Mouse (Mus musculus) forebrain, embryonic 13.5 days (tissue): Measurements from ENCODE around the gene Gm20661. TPM values are rescaled to one million over a fixed set of nuclear protein-coding genes. Genes with fewer than 3 reads are reported as not detected.
A peak's percentile ranks its signal among the peaks of the same experiment; 100 is the strongest.

Experiments used
- ATAC-seq: fragments of 200-750 bp; cut with Nextera tagmentation; 2 replicates; pipeline ENCODE4 v1.8.0; 2017
- H3K27ac ChIP-seq: fragments of 300-500 bp; sonication (generic); 2 replicates; pipeline ENCODE4 v1.5.1; 2015; ENCODE audit warnings: inconsistent platforms, mild to moderate bottlenecking, moderate library complexity
- H3K27me3 ChIP-seq: fragments of 300-500 bp; sonication (generic); 2 replicates; pipeline ENCODE4 v1.6.1; 2015; ENCODE audit warnings: mild to moderate bottlenecking, inconsistent platforms
- H3K36me3 ChIP-seq: fragments of 300-500 bp; sonication (generic); 2 replicates; pipeline ENCODE4 v1.6.1; 2015; ENCODE audit warnings: mild to moderate bottlenecking, inconsistent platforms; ENCODE audit not compliant: poor library complexity, severe bottlenecking
- H3K4me1 ChIP-seq: fragments of 300-500 bp; sonication (generic); 2 replicates; pipeline ENCODE4 v1.6.1; 2015; ENCODE audit warnings: inconsistent platforms
- H3K4me2 ChIP-seq: fragments of 300-500 bp; sonication (generic); 2 replicates; pipeline ENCODE4 v1.6.1; 2015; ENCODE audit warnings: inconsistent platforms, mild to moderate bottlenecking, moderate library complexity
- H3K4me3 ChIP-seq: fragments of 300-500 bp; sonication (generic); 2 replicates; pipeline ENCODE4 v1.5.1; 2015; ENCODE audit warnings: mild to moderate bottlenecking, inconsistent platforms
- H3K9ac ChIP-seq: fragments of 300-500 bp; sonication (generic); 2 replicates; pipeline ENCODE4 v1.6.1; 2015; ENCODE audit warnings: mild to moderate bottlenecking, inconsistent platforms
- H3K9me3 ChIP-seq: fragments of 300-500 bp; sonication (generic); replicated peaks from 2 replicates; pipeline ENCODE4 v1.6.1; 2016; ENCODE audit warnings: inconsistent platforms
- WGBS: fragments of 180-500 bp; shearing (Covaris S2); methylation state at CpG from one replicate; pipeline ENCODE4 v1.1.7; 2015; 5-methylcytosine and 5-hydroxymethylcytosine counted together
- polyA plus RNA-seq: library from polyadenylated mRNA; unstranded; fragments of >200 nt; fragmentation: Nextera tagmentation; extraction: Ambion mirVana; gene quantifications from 2 replicates; pipeline ENCODE4 v1.2.1, GENCODE M21; 2015

Gene Gm20661
- polyA plus RNA-seq: 0.44 and 0.62 TPM in 2 replicates

DNA sequence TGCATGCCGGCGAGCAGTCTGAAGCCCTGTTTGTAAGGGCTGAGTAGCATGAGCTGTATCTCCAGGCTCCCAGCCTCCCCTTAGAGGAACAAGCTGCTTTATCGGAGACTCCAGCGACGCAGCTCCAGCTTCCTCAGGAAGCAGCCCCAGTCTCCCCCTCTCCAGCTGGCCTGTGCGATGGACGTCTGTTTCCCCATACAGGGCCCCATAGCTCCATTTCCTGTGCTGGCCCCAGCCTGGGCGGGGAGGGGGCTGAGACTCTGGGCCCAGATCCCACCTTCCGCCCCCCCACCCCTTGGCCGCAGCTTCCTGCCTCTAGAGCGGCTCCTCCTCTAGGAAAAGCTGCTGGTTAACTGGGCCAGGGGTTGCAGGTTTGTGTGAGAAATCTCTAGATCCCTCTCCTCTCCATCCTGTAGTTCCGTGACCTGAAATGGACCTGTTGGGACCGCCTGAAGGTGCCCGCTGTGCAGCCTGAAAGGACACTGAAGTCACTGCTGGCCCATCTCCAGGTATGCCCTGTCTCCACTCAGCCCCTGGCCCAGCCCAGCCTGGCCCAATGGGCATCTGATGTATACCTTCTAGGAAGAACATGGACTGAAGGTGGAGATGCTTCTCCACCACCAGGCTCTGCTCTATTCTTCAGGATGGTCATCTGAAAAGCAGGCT is at the start of gene Gm20661:
Gene Gm20661 (plus strand): TSS at position 378 of the 666 bp plus-strand sequence.
- H3K36me3 ChIP-seq: no peaks in the 10 kb centered on the region
- peaks cover 42% of the 10 kb centered on the region for H3K4me1 ChIP-seq
- WGBS: 56% methylated on average over 14 of the region's 14 CpGs
- H3K9ac ChIP-seq: peak within 1 kb of the TSS; percentile 41; the same call in 1 of the 2 replicates
- H3K27ac ChIP-seq: peak within 1 kb of the TSS; percentile 40; the same call in 1 of the 2 replicates
- H3K27me3 ChIP-seq: peaks cover 21% of the 10 kb centered on the region
- no peaks in the 10 kb centered on the region for H3K9me3 ChIP-seq
- H3K4me3 ChIP-seq: no peak within 1 kb of the TSS
- H3K4me2 ChIP-seq: peak within 1 kb of the TSS; percentile 23
- ATAC-seq: no peak

GRCm38 (mm10) chr9:107934146-107934545 is 48.7 kb upstream of the Gm20661 start:
- Histone ChIP-seq H3K4me1 (peaks cover 23% of the 10 kb centered on the region), H3K9me3 (no peaks in the 10 kb centered on the region), H3K4me2 (no peak overlapping the region), H3K27ac (no peak overlapping the region), H3K9ac (no peak overlapping the region), H3K27me3 (no peaks in the 10 kb centered on the region), H3K4me3 (no peak overlapping the region), H3K36me3 (no peaks in the 10 kb centered on the region)
- no peak for ATAC-seq
- 85% methylated on average over 11 of the region's 11 CpGs for WGBS

DNA sequence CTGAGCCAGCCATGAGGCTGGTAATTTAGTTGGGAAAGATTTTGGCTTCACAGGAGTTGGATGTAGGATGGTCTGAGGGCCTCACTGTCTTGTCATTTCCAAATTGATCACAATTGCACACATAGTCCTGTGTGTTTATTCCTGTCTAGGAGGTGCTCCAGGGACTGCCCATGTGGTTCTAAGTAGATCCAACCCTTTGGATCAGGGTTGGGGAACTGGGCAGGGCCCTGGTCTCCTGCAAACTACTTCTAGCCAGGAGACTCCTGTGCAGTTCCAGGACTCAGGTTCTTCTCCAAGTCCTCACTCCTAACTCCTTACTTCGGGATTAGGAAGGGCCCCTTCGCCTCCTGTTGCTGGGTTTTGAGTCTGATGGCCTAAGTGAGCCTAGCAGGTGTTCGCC is 47.5 kb upstream of the Gm20661 start, which contains the start of gene Camkv:
Gene Camkv (plus strand): TSS at position 301 of the 400 bp plus-strand sequence.
- H3K4me2 ChIP-seq: peak within 1 kb of the TSS; percentile 92
- no peak within 1 kb of the TSS for H3K27ac ChIP-seq
- peak within 1 kb of the TSS; percentile 68 for H3K9ac ChIP-seq
- H3K36me3 ChIP-seq: no peaks in the 10 kb centered on the region
- peaks cover 23% of the 10 kb centered on the region for H3K4me1 ChIP-seq
- H3K9me3 ChIP-seq: no peaks in the 10 kb centered on the region
- 5% methylated on average over 3 of the region's 3 CpGs for WGBS
- H3K27me3 ChIP-seq: no peaks in the 10 kb centered on the region
- no peak for ATAC-seq
- H3K4me3 ChIP-seq: peak within 1 kb of the TSS; percentile 54

- H3K36me3 ChIP-seq: no peaks in the 10 kb centered on the region
- peak; percentile 59 for ATAC-seq
- H3K9me3 ChIP-seq: no peaks in the 10 kb centered on the region
- H3K27ac ChIP-seq: no peak overlapping the region
- no peaks in the 10 kb centered on the region for H3K27me3 ChIP-seq
- peak overlapping the region; percentile 54 for H3K4me3 ChIP-seq
- H3K9ac ChIP-seq: peak overlapping the region; percentile 68
- H3K4me2 ChIP-seq: peak overlapping the region; percentile 92
- under 1% methylated on average over 40 of the region's 41 CpGs for WGBS
- peaks cover 23% of the 10 kb centered on the region for H3K4me1 ChIP-seq
Measured at GRCm38 (mm10) chr9:107935790-107936214, 47.1 kb upstream of the Gm20661 start.

GRCm38 (mm10) chr9:107936215-107936822 is 46.5 kb upstream of the Gm20661 start:
- H3K4me1 ChIP-seq: peaks cover 23% of the 10 kb centered on the region

DNA sequence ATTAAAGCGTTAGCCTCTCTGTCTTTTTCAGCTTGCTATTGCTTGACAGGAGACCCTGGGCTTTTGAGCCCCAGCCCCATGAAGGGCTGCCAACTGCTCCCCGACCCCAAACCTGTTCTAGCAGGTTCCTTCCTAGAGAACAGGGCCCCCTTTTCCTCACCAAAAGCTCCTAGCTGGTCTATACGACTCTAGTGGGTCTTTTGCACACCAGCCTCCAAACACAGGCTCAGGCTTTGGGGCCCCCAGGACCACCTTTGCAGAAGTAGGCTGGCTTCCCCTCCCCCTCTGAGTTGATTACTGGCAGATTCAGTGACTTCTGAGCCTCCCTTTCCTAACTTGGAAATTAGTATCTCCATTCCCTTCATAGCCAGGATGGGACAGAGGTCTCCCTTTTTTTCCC is 46.0 kb upstream of the Gm20661 start:
- peak; percentile 25; the same call in 1 of the 2 replicates for ATAC-seq
- Histone ChIP-seq H3K36me3 (no peaks in the 10 kb centered on the region), H3K4me2 (peak overlapping the region; percentile 92), H3K9ac (peak overlapping the region; percentile 68; the same call in 1 of the 2 replicates), H3K4me1 (peaks cover 23% of the 10 kb centered on the region), H3K4me3 (peak overlapping the region; percentile 54), H3K27ac (no peak overlapping the region), H3K9me3 (no peaks in the 10 kb centered on the region), H3K27me3 (no peaks in the 10 kb centered on the region)
- WGBS: 5% methylated on average over 3 of the region's 3 CpGs

More at GRCm38 (mm10) chr9:107936215-107936822, 46.5 kb upstream of the Gm20661 start:
- Histone ChIP-seq H3K27me3 (no peaks in the 10 kb centered on the region), H3K27ac (no peak overlapping the region), H3K4me2 (peak overlapping the region; percentile 92), H3K36me3 (no peaks in the 10 kb centered on the region), H3K4me3 (peak overlapping the region; percentile 54), H3K9me3 (no peaks in the 10 kb centered on the region), H3K9ac (peak overlapping the region; percentile 68)
- under 1% methylated on average over 29 of the region's 29 CpGs for WGBS
- peak; percentile 65 for ATAC-seq

GRCm38 (mm10) chr9:107947241-107948194 is 35.3 kb upstream of the Gm20661 start:
- H3K27ac ChIP-seq: no peak overlapping the region
- no peak overlapping the region for H3K4me2 ChIP-seq
- no peaks in the 10 kb centered on the region for H3K9me3 ChIP-seq
- H3K4me1 ChIP-seq: peaks cover 13% of the 10 kb centered on the region
- H3K36me3 ChIP-seq: no peaks in the 10 kb centered on the region
- 90% methylated on average over 31 of the region's 31 CpGs for WGBS
- H3K9ac ChIP-seq: no peak overlapping the region
- no peak overlapping the region for H3K4me3 ChIP-seq
- no peak for ATAC-seq
- H3K27me3 ChIP-seq: no peaks in the 10 kb centered on the region

GRCm38 (mm10) chr9:107949184-107949921 is 33.5 kb upstream of the Gm20661 start:
- no peaks in the 10 kb centered on the region for H3K27me3 ChIP-seq
- H3K27ac ChIP-seq: no peak overlapping the region
- no peak for ATAC-seq
- no peak overlapping the region for H3K4me2 ChIP-seq
- no peak overlapping the region for H3K4me3 ChIP-seq
- WGBS: 80% methylated on average over 13 of the region's 13 CpGs
- H3K9me3 ChIP-seq: no peaks in the 10 kb centered on the region
- no peak overlapping the region for H3K9ac ChIP-seq
- peaks cover 13% of the 10 kb centered on the region for H3K4me1 ChIP-seq
- H3K36me3 ChIP-seq: no peaks in the 10 kb centered on the region

GRCm38 (mm10) chr9:107949922-107950235 is 33.0 kb upstream of the Gm20661 start, which contains the start of gene Traip:
Traip (plus strand) TSS chr9:107950136.
- ATAC-seq: no peak
- Histone ChIP-seq H3K9me3 (no peaks in the 10 kb centered on the region), H3K36me3 (no peaks in the 10 kb centered on the region), H3K27ac (peak within 1 kb of the TSS; percentile 79), H3K4me1 (peaks cover 13% of the 10 kb centered on the region), H3K9ac (peak within 1 kb of the TSS; percentile 69), H3K4me2 (peak within 1 kb of the TSS; percentile 87), H3K27me3 (no peaks in the 10 kb centered on the region), H3K4me3 (peak within 1 kb of the TSS; percentile 62)
- WGBS: 92% methylated on average over 10 of the region's 10 CpGs

GRCm38 (mm10) chr9:107950460-107951355 is 32.1 kb upstream of the Gm20661 start:
- Histone ChIP-seq H3K36me3 (peaks cover under 1% of the 10 kb centered on the region; the same call in 1 of the 2 replicates), H3K9ac (peak overlapping the region; percentile 69), H3K4me3 (peak overlapping the region; percentile 62), H3K4me2 (peak overlapping the region; percentile 87), H3K27ac (peak overlapping the region; percentile 79), H3K27me3 (no peaks in the 10 kb centered on the region), H3K4me1 (peaks cover 13% of the 10 kb centered on the region), H3K9me3 (no peaks in the 10 kb centered on the region)
- peak; percentile 98 for ATAC-seq
- WGBS: 14% methylated on average over 45 of the region's 45 CpGs
